Mouse (Mus musculus): ENCODE data around the gene Cybrd1.

Cybrd1 gene

GRCm38 (mm10) chr2:71122268-71123029, 4.7 kb downstream of the Cybrd1 start:
- intact Hi-C loops (cut with DNase I), result no loop called here

GRCm38 (mm10) chr2:71123591-71123990, 5.9 kb downstream of the Cybrd1 start:
- intact Hi-C loops (cut with DNase I), result no loop called here

- intact Hi-C loops (cut with DNase I), result no loop called here
These were observed 10.2 kb downstream of the Cybrd1 start for GRCm38 (mm10) chr2:71127779-71128534.

GRCm38 (mm10) chr2:71130366-71130765, 12.6 kb downstream of the Cybrd1 start:
- intact Hi-C loops (cut with DNase I), result no loop called here

- intact Hi-C loops (cut with DNase I), result no loop called here
These were observed 14.3 kb downstream of the Cybrd1 start for GRCm38 (mm10) chr2:71131866-71132496.

- intact Hi-C loops (cut with DNase I), result no loop called here
These were observed 16.4 kb downstream of the Cybrd1 start for GRCm38 (mm10) chr2:71134041-71134505.

- intact Hi-C loops (cut with DNase I), result no loop called here
These were observed 17.1 kb downstream of the Cybrd1 start for GRCm38 (mm10) chr2:71134836-71135235.

- intact Hi-C loops (cut with DNase I), result no loop called here
These were observed 22.9 kb downstream of the Cybrd1 start for GRCm38 (mm10) chr2:71140622-71141021.

- intact Hi-C loops (cut with DNase I), result no loop called here
These were observed 24.7 kb downstream of the Cybrd1 start for GRCm38 (mm10) chr2:71142410-71142809.

- intact Hi-C loops (cut with DNase I), result no loop called here
These were observed 28.1 kb downstream of the Cybrd1 start for GRCm38 (mm10) chr2:71145853-71146252.

GRCm38 (mm10) chr2:71146266-71146665, 28.5 kb downstream of the Cybrd1 start:
- intact Hi-C loops (cut with DNase I), result no loop called here

- intact Hi-C loops (cut with DNase I), result no loop called here
These were observed 30.1 kb downstream of the Cybrd1 start for GRCm38 (mm10) chr2:71147816-71148215.

GRCm38 (mm10) chr2:71152170-71152569, 34.4 kb downstream of the Cybrd1 start:
- intact Hi-C loops (cut with DNase I), result no loop called here

- intact Hi-C loops (cut with DNase I), result loop anchor here (5.0 kb wide), 1 partner anchor 392 kb away; the partner anchor contains the start of gene Dlx2
These were observed 37.8 kb downstream of the Cybrd1 start for GRCm38 (mm10) chr2:71155486-71155885.

GRCm38 (mm10) chr2:71156446-71156845, 38.7 kb downstream of the Cybrd1 start:
- intact Hi-C loops (cut with DNase I), result loop anchor here (5.0 kb wide), 1 partner anchor 391 kb away; the partner anchor contains the start of gene Dlx2

- intact Hi-C loops (cut with DNase I), result loop anchor here (5.0 kb wide), 1 partner anchor 389 kb away; the partner anchor contains the start of gene Dlx2
These were observed 40.2 kb downstream of the Cybrd1 start for GRCm38 (mm10) chr2:71157881-71158280.

- intact Hi-C loops (cut with DNase I), result loop anchor here (5.0 kb wide), 1 partner anchor 388 kb away; the partner anchor contains the start of gene Dlx2
These were observed 42.0 kb downstream of the Cybrd1 start for GRCm38 (mm10) chr2:71159576-71160306.

- intact Hi-C loops (cut with DNase I), result no loop called here
These were observed 42.7 kb downstream of the Cybrd1 start for GRCm38 (mm10) chr2:71160307-71160861.

GRCm38 (mm10) chr2:71161558-71161957, 43.8 kb downstream of the Cybrd1 start:
- intact Hi-C loops (cut with DNase I), result no loop called here

- intact Hi-C loops (cut with DNase I), result no loop called here
These were observed 45.3 kb downstream of the Cybrd1 start for GRCm38 (mm10) chr2:71162831-71163621.

Measured in adrenal gland (tissue).